Mouse (Mus musculus) midbrain, embryonic 11.5 days (tissue): ENCODE results near the gene Gins2. TPM values are rescaled to one million over a fixed set of nuclear protein-coding genes. Genes with fewer than 3 reads are reported as not detected.

ENCODE experiments used
- ATAC-seq: fragments of 200-750 bp; cut with Nextera tagmentation; 2 replicates; pipeline ENCODE4 v1.8.0; 2017; ENCODE audit warnings: moderate TSS enrichment, moderate library complexity; ENCODE audit not compliant: low FRiP score
- DNase-seq: peaks from one replicate; pipeline ENCODE4 v3.0.0; 2015; ENCODE audit warnings: low spot score; ENCODE audit errors: missing footprints
- H3K27ac ChIP-seq: fragments of 300-500 bp; sonication (generic); 2 replicates; pipeline ENCODE4 v1.5.1; 2014; ENCODE audit warnings: low read depth, low read length
- H3K27me3 ChIP-seq: fragments of 300-500 bp; sonication (generic); 2 replicates; pipeline ENCODE4 v1.6.1; 2014; ENCODE audit warnings: mild to moderate bottlenecking, low read length, moderate library complexity, mixed read lengths; ENCODE audit not compliant: control insufficient read depth, insufficient read depth
- H3K36me3 ChIP-seq: fragments of 300-500 bp; sonication (generic); 2 replicates; pipeline ENCODE4 v1.6.1; 2014; ENCODE audit warnings: mild to moderate bottlenecking, low read length, moderate library complexity, mixed read lengths; ENCODE audit not compliant: control insufficient read depth, insufficient read depth
- H3K4me1 ChIP-seq: fragments of 300-500 bp; sonication (generic); 2 replicates; pipeline ENCODE4 v1.6.1; 2014; ENCODE audit warnings: low read length; ENCODE audit not compliant: control insufficient read depth, insufficient read depth
- H3K4me2 ChIP-seq: fragments of 300-500 bp; sonication (generic); 2 replicates; pipeline ENCODE4 v1.6.1; 2014; ENCODE audit warnings: mild to moderate bottlenecking, moderate library complexity
- H3K4me3 ChIP-seq: fragments of 300-500 bp; sonication (generic); 2 replicates; pipeline ENCODE4 v1.5.1; 2014; ENCODE audit warnings: low read depth, low read length
- H3K9ac ChIP-seq: fragments of 300-500 bp; sonication (generic); 2 replicates; pipeline ENCODE4 v1.6.1; 2014; ENCODE audit warnings: low read length
- H3K9me3 ChIP-seq: fragments of 300-500 bp; sonication (generic); 2 replicates; pipeline ENCODE4 v1.6.1; 2016; ENCODE audit warnings: low read length; ENCODE audit not compliant: control insufficient read depth
- WGBS: fragments of 180-500 bp; shearing (Covaris S2); extraction: QIAGEN DNeasy Blood & Tissue Kit; methylation state at CpG from one replicate; pipeline ENCODE4 v1.1.7; 2014; 5-methylcytosine and 5-hydroxymethylcytosine counted together
- polyA plus RNA-seq: library from polyadenylated mRNA; unstranded; fragments of >200 nt; fragmentation: Nextera tagmentation; extraction: Ambion mirVana; gene quantifications from 2 replicates; pipeline ENCODE4 v1.2.1, GENCODE M21; 2014

Gene Gins2
- polyA plus RNA-seq, 1 experiment from 2014 or later = 120 TPM

- Histone ChIP-seq H3K4me3 (no peak overlapping the region), H3K27me3 (no peaks in the 10 kb centered on the region), H3K4me2 (no peak overlapping the region), H3K36me3 (no peaks in the 10 kb centered on the region), H3K9ac (no peak overlapping the region), H3K4me1 (no peaks in the 10 kb centered on the region), H3K27ac (no peak overlapping the region), H3K9me3 (no peaks in the 10 kb centered on the region)
- 89% methylated on average over 6 of the region's 6 CpGs for WGBS
- no peak for ATAC-seq
- DNase-seq = no peak
Observed at GRCm38 (mm10) chr8:120610824-120611223, 21.7 kb upstream of the Gins2 start.

DNA sequence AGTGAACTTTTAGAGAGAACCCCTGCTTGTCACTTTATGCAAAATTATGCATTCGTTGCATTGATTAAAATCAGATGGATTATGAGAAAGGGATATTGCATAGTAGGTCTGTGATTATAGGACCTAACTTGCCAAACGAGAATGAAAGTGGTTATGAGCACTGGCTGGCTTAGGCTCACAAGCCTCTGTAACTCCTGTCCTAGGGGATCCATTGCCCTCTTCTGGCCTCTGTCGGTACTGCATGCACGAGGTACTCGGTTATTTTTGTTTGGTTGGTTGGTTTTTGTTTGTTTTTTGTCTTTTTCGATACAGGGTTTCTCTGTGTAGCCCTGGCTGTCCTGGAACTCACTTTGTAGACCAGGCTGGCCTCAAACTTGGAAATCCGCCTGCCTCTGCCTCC is 18.8 kb upstream of the Gins2 start:
- 16% methylated on average over 7 of the region's 7 CpGs for WGBS
- DNase-seq = peak; percentile 97

DNA sequence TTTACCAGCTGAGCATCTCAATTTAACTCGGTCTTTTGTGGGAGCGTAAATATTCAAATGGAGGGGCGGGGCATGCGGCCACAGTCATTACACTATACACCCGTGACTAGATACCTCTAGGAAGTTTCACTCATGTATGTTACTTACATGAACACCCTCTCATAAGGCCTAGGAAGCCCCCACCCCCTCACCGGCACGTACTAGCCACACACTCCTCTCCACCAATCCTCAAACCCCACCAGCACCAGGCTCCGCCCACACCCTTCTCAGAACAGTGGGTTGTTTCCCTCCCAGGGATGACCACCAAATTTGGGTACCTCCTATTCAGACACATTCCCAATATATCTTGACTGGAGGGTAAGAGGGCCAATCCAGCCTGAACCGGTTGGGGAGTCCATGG is 18.4 kb upstream of the Gins2 start:
- 84% methylated on average over 9 of the region's 9 CpGs for whole genome bisulfite sequencing
- no peak overlapping the region for H3K4me2 ChIP-seq
- no peak overlapping the region for H3K9ac ChIP-seq
- H3K27me3 ChIP-seq = no peaks in the 10 kb centered on the region
- H3K4me3 ChIP-seq = no peak overlapping the region
- no peak for DNase-seq
- no peaks in the 10 kb centered on the region for H3K36me3 ChIP-seq
- H3K9me3 ChIP-seq = no peaks in the 10 kb centered on the region
- peaks cover 5% of the 10 kb centered on the region for H3K4me1 ChIP-seq
- no peak overlapping the region for H3K27ac ChIP-seq
- ATAC-seq = peak; percentile 21; the same call in 1 of the 2 replicates

More for the DNA sequence above, 18.8 kb upstream of the Gins2 start:
- no peaks in the 10 kb centered on the region for H3K27me3 ChIP-seq
- no peaks in the 10 kb centered on the region for H3K36me3 ChIP-seq
- 0 out of 2 replicates have a peak, but pooled peaks have one; percentile 55 for ATAC-seq
- no peak overlapping the region for H3K27ac ChIP-seq
- H3K4me3 ChIP-seq = no peak overlapping the region
- H3K4me1 ChIP-seq = peaks cover 1% of the 10 kb centered on the region; the same call in 1 of the 2 replicates
- no peaks in the 10 kb centered on the region for H3K9me3 ChIP-seq
- H3K4me2 ChIP-seq = no peak overlapping the region
- no peak overlapping the region for H3K9ac ChIP-seq

GRCm38 (mm10) chr8:120602672-120603071 is 13.6 kb upstream of the Gins2 start:
- no peak overlapping the region for H3K4me3 ChIP-seq
- peaks cover 13% of the 10 kb centered on the region for H3K4me1 ChIP-seq
- H3K9ac ChIP-seq = no peak overlapping the region
- DNase-seq (no peak), ATAC-seq (peak; percentile 61)
- H3K4me2 ChIP-seq = no peak overlapping the region
- H3K27me3 ChIP-seq = 0 out of 2 replicates have a peak, but pooled peaks cover 2% of the 10 kb centered on the region
- 36% methylated on average over 6 of the region's 6 CpGs for WGBS
- no peaks in the 10 kb centered on the region for H3K9me3 ChIP-seq
- H3K36me3 ChIP-seq = no peaks in the 10 kb centered on the region
- no peak overlapping the region for H3K27ac ChIP-seq

- H3K9ac ChIP-seq = no peak overlapping the region
- WGBS = 52% methylated on average over 7 of the region's 7 CpGs
- ATAC-seq = no peak
Observed at GRCm38 (mm10) chr8:120599504-120599903, 10.4 kb upstream of the Gins2 start.

DNA sequence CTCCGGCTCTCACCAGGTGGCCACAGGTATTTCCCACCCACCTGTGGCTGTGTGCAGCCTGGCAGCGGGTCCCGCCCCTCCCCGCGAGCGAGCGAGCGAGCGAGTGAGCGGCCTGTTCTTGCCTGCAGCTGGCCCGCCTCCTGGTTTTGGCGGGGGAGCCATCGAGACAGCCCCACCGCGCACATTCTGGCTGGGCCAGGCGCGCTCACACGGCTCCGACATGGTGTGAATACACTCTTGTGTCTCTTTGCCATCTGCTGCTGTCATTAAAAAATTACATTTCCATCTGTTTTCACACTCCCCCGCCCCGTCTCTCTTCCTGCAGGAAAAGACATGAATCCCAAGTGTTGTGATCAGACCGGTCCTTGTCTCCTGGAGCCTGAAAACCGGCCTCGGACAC is 9.5 kb upstream of the Gins2 start:
- Histone ChIP-seq H3K9me3 (0 out of 2 replicates have a peak, but pooled peaks cover 2% of the 10 kb centered on the region), H3K27ac (no peak overlapping the region), H3K4me3 (no peak overlapping the region), H3K4me1 (peaks cover 13% of the 10 kb centered on the region), H3K4me2 (no peak overlapping the region), H3K36me3 (no peaks in the 10 kb centered on the region), H3K9ac (no peak overlapping the region), H3K27me3 (0 out of 2 replicates have a peak, but pooled peaks cover 2% of the 10 kb centered on the region)
- WGBS = 36% methylated on average over 24 of the region's 24 CpGs
- no peak for ATAC-seq
- no peak for DNase-seq

More at GRCm38 (mm10) chr8:120599504-120599903, 10.4 kb upstream of the Gins2 start:
- no peaks in the 10 kb centered on the region for H3K36me3 ChIP-seq
- peak; percentile 92 for DNase-seq
- no peak overlapping the region for H3K4me3 ChIP-seq
- H3K4me2 ChIP-seq = no peak overlapping the region
- 0 out of 2 replicates have a peak, but pooled peaks cover 2% of the 10 kb centered on the region for H3K27me3 ChIP-seq
- peaks cover 13% of the 10 kb centered on the region for H3K4me1 ChIP-seq
- no peak overlapping the region for H3K27ac ChIP-seq
- H3K9me3 ChIP-seq = 0 out of 2 replicates have a peak, but pooled peaks cover 1% of the 10 kb centered on the region

- Histone ChIP-seq H3K27ac (no peak overlapping the region), H3K4me2 (no peak overlapping the region), H3K36me3 (no peaks in the 10 kb centered on the region), H3K27me3 (0 out of 2 replicates have a peak, but pooled peaks cover 2% of the 10 kb centered on the region), H3K9me3 (0 out of 2 replicates have a peak, but pooled peaks cover 2% of the 10 kb centered on the region), H3K4me1 (peaks cover 3% of the 10 kb centered on the region; the same call in 1 of the 2 replicates), H3K9ac (no peak overlapping the region), H3K4me3 (no peak overlapping the region)
- WGBS = 12% methylated on average over 5 of the region's 5 CpGs
- ATAC-seq (no peak), DNase-seq (peak; percentile 98)
Observed at GRCm38 (mm10) chr8:120595963-120596362, 6.9 kb upstream of the Gins2 start.

DNA sequence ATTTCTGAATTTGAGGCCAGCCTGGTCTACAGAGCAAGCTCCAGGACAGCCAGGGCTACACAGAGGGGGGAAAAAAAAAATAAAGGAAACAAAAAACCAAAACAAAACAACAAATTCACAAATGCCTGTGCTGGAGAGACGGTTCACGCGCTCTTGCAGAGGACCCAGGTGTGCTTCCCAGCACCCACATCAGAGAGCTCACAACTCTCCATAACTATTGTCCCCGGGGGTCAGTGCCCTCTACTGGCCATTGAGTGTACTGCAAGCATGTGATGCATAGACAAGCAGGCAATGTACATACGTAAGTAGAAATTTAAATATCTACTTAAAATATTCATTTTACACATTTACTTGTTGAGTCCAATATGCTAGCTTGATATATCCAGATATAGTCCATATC is 5.5 kb upstream of the Gins2 start:
- H3K9me3 ChIP-seq = 0 out of 2 replicates have a peak, but pooled peaks cover 2% of the 10 kb centered on the region
- 87% methylated on average over 5 of the region's 5 CpGs for WGBS

DNA sequence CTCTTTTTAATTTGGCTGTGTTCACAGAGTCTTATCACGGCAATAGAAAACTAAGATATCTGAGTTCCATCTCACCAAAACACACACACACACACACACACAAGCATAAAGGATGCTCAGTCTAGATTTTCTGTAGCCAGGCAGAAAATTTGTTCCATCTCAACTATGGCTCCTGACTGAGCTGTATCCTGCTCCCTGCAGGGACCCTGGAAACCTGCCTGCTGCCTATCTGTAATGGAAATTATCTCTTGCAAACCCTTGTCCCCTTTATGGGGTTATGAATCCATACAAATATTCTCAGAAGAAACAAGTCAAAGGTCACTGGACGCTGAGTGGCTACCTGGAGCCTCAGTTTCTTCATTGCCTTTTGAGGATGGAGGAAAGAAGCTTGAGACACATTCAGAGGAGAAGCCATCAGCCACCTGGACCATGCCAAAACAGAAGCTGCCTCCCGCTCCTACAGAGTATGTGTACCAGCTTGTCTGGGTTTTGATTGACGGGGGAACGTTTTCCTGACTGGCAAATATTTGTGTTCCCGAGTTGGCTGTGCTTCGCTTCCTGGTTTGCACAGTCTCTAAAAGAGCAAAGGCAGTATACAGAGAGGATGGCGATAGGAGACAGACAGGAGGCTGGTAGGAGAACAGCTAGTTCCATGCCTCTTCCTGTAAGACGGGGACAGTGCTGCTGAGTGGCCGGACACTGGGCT is 2.6 kb upstream of the Gins2 start:
- no peak overlapping the region for H3K4me2 ChIP-seq
- no peaks in the 10 kb centered on the region for H3K36me3 ChIP-seq
- no peak for ATAC-seq
- no peak overlapping the region for H3K9ac ChIP-seq
- peaks cover 8% of the 10 kb centered on the region for H3K4me1 ChIP-seq
- DNase-seq = no peak
- H3K27ac ChIP-seq = no peak overlapping the region
- H3K9me3 ChIP-seq = 0 out of 2 replicates have a peak, but pooled peaks cover 2% of the 10 kb centered on the region
- 85% methylated on average over 10 of the region's 10 CpGs for WGBS
- H3K27me3 ChIP-seq = no peaks in the 10 kb centered on the region
- no peak overlapping the region for H3K4me3 ChIP-seq

More for the DNA sequence above, 5.5 kb upstream of the Gins2 start:
- Histone ChIP-seq H3K4me3 (no peak overlapping the region), H3K27me3 (0 out of 2 replicates have a peak, but pooled peaks cover 2% of the 10 kb centered on the region), H3K36me3 (no peaks in the 10 kb centered on the region), H3K9ac (no peak overlapping the region), H3K27ac (no peak overlapping the region), H3K4me2 (no peak overlapping the region), H3K4me1 (peaks cover 9% of the 10 kb centered on the region)
- ATAC-seq (no peak), DNase-seq (no peak)
